Mouse (Mus musculus) embryonic facial prominence, embryonic 13.5 days (tissue): ENCODE measurements around the gene Gm28891. TPM values are rescaled to one million over a fixed set of nuclear protein-coding genes. Genes with fewer than 3 reads are reported as not detected.
"Not testable (repeated sequence)": the region's sequence is repeated elsewhere in the genome, so short reads cannot be mapped to it uniquely, and the experiment has no call there.

Experiments
- ATAC-seq: fragments of 200-750 bp; cut with Nextera tagmentation; 2 replicates; pipeline ENCODE4 v1.8.0; 2017; ENCODE audit warnings: low read depth; ENCODE audit not compliant: insufficient number of reproducible peaks, insufficient read depth, low FRiP score, low TSS enrichment
- H3K27ac ChIP-seq: fragments of 300-500 bp; sonication (generic); 2 replicates; pipeline ENCODE4 v1.5.1; 2015; ENCODE audit warnings: moderate library complexity, mild to moderate bottlenecking, inconsistent platforms
- H3K27me3 ChIP-seq: fragments of 300-500 bp; sonication (generic); 2 replicates; pipeline ENCODE4 v1.6.1; 2015; ENCODE audit warnings: mild to moderate bottlenecking, inconsistent platforms
- H3K36me3 ChIP-seq: fragments of 300-500 bp; sonication (generic); 2 replicates; pipeline ENCODE4 v1.6.1; 2015; ENCODE audit warnings: mild to moderate bottlenecking, inconsistent platforms
- H3K4me1 ChIP-seq: fragments of 300-500 bp; sonication (generic); 2 replicates; pipeline ENCODE4 v1.6.1; 2015; ENCODE audit warnings: inconsistent platforms
- H3K4me2 ChIP-seq: fragments of 300-500 bp; sonication (generic); 2 replicates; pipeline ENCODE4 v1.6.1; 2015; ENCODE audit warnings: moderate library complexity, mild to moderate bottlenecking, inconsistent platforms
- H3K4me3 ChIP-seq: fragments of 300-500 bp; sonication (generic); 2 replicates; pipeline ENCODE4 v1.5.1; 2015; ENCODE audit warnings: mild to moderate bottlenecking, inconsistent platforms
- H3K9ac ChIP-seq: fragments of 300-500 bp; sonication (generic); 2 replicates; pipeline ENCODE4 v1.6.1; 2015; ENCODE audit warnings: mild to moderate bottlenecking, inconsistent platforms
- H3K9me3 ChIP-seq: fragments of 300-500 bp; sonication (generic); 2 replicates; pipeline ENCODE4 v1.6.1; 2016; ENCODE audit warnings: inconsistent platforms
- WGBS: fragments of 180-500 bp; shearing (Covaris S2); methylation state at CpG from one replicate; pipeline ENCODE4 v1.1.7; 2015; ENCODE audit warnings: mixed read lengths; 5-methylcytosine and 5-hydroxymethylcytosine counted together
- polyA plus RNA-seq: library from polyadenylated mRNA; unstranded; fragments of >200 nt; fragmentation: Nextera tagmentation; extraction: Ambion mirVana; gene quantifications from 2 replicates; pipeline ENCODE4 v1.2.1, GENCODE M21; 2015

Gene Gm28891
- not detected in 2 replicates for polyA plus RNA-seq

- 92% methylated on average over 2 of the region's 8 CpGs for WGBS
- H3K27ac ChIP-seq, H3K9ac ChIP-seq, H3K36me3 ChIP-seq, H3K4me2 ChIP-seq, H3K27me3 ChIP-seq, H3K4me1 ChIP-seq, H3K9me3 ChIP-seq, ATAC-seq, H3K4me3 ChIP-seq: not testable (repeated sequence)
These were observed at the start of gene Gm28891 for GRCm38 (mm10) chrY:60240902-60241301. Gene Gm28891 (plus strand): TSS chrY:60241202.
